Mouse (Mus musculus): Measurements from ENCODE around the gene Tanc2.

GRCm38 (mm10) chr11:105542129-105542528 is 47.7 kb upstream of the Tanc2 start:
- TF ChIP-seq GATA1 (IDR thresholded peaks at IDR 0.05; ENCODE audit: low read length) (no peak), TAL1 (IDR thresholded peaks at IDR 0.05; ENCODE audit: low read length) (no peak)

Measured in erythroblast, embryonic 14.5 days (primary cell).